Mouse (Mus musculus) common myeloid progenitor, adult 5-6 weeks (primary cell): Measurements from ENCODE around the gene Reck. TPM values are rescaled to one million over a fixed set of nuclear protein-coding genes. Genes with fewer than 3 reads are reported as not detected.

Experiments used
- ATAC-seq: replicated peaks from 2 replicates; pipeline ENCODE4 v1.8.0; 2016; ENCODE audit warnings: low read depth, mild to moderate bottlenecking, moderate TSS enrichment, inconsistent platforms; ENCODE audit not compliant: poor library complexity, severe bottlenecking
- total RNA-seq: library from RNA; stranded (forward); fragments of 200-1000, 187-1606 nt; gene quantifications from 2 replicates; pipeline ENCODE4 v1.2.3, GENCODE M21; 2017

Reck gene
- total RNA-seq, 1 experiment from 2014 or later: 1.9 TPM

DNA sequence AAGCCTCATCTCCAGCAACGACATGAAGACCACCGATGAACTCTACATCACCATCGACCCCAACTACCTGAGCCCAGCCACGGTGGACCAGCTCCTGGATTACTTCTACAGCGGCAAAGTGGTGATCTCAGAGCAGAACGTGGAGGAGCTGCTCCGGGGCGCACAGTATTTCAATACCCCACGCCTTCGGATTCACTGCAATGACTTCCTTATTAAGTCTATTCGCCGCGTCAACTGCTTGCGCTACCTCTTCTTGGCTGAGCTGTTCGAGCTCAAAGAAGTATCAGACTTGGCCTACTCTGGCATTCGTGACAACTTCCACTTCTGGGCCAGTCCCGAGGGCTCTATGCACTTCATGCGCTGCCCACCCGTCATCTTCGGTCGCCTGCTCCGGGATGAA lies 108.4 kb downstream of the Reck start:
- ATAC-seq: no peak

DNA sequence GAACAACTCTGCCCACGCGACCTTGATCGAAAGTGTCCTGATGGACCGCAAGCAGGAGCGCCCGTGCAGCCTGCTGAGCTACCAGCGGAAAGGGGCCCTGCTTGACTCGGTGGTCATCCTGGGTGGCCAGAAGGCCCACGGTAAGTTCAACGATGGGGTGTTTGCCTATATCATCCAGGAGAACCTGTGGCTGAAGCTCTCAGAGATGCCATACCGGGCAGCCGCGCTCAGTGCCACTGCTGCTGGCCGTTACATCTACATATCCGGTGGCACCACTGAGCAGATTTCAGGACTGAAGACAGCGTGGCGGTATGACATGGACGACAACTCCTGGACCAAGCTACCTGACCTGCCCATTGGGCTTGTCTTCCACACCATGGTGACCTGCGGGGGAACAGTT lies 109.0 kb downstream of the Reck start:
- no peak for ATAC-seq

DNA sequence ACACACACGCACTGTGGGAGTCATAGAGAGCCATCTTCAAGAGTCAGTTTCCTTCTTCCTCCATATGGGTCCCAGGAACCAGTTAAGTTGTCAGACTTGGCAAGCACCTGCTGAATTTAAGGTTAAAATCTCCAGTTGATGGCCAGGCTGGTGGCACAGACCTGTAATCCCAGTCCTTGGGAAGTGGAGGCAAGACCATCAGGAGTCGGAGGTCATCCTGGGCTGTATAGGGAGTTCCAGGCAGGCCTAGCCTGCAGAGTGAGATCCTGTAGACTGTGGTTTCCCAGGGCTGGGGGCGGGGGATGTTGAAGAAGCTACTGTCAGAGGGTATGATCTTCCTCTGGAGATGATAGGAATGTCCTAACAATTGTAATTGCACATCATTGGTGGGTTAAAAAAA lies 113.6 kb downstream of the Reck start:
- no peak for ATAC-seq

- ATAC-seq: no peak
Measured at GRCm38 (mm10) chr4:43993072-43993471, 117.7 kb downstream of the Reck start.

GRCm38 (mm10) chr4:43994342-43994741 lies 119.0 kb downstream of the Reck start:
- ATAC-seq: no peak

Other genes with a start within 250 kb of the Reck start
- gene Npr2, start 243.6 kb upstream of the Reck start, total RNA-seq: 0.39 and 0.96 TPM in 2 replicates
- gene Spag8, start 221.9 kb upstream of the Reck start, total RNA-seq: not detected in 2 replicates
- 34.1 and 56.1 TPM in 2 replicates for gene Hint2, start 219.1 kb upstream of the Reck start, total RNA-seq
- gene Tmem8b, start 206.6 kb upstream of the Reck start, total RNA-seq: 1.4 and 2.5 TPM in 2 replicates
- gene Fam221b, start 206.4 kb upstream of the Reck start, total RNA-seq: 0.55 and 0.92 TPM in 2 replicates
- gene Olfr70, start 174.7 kb upstream of the Reck start, total RNA-seq: not detected in 2 replicates
- not detected in 2 replicates for gene Olfr71, start 165.3 kb upstream of the Reck start, total RNA-seq
- gene Hrct1, start 148.3 kb upstream of the Reck start, total RNA-seq: not detected in 2 replicates
- not detected in 2 replicates for gene Spaar, start 145.5 kb upstream of the Reck start, total RNA-seq
- gene Olfr159, start 104.5 kb upstream of the Reck start, total RNA-seq: not detected in 2 replicates
- gene Olfr156, start 51.6 kb upstream of the Reck start, total RNA-seq: not detected in 2 replicates
- not detected in 2 replicates for gene Olfr157, start 35.3 kb upstream of the Reck start, total RNA-seq
- not detected in 2 replicates for gene Olfr155, start 24.0 kb upstream of the Reck start, total RNA-seq
- 16.3 TPM in 2 replicates for gene Glipr2, start 81.9 kb downstream of the Reck start, total RNA-seq
- gene Ccin, start 108.0 kb downstream of the Reck start, total RNA-seq: not detected in 2 replicates
- gene Clta, start 128.9 kb downstream of the Reck start, total RNA-seq: 316 and 331 TPM in 2 replicates
- 32.0 and 32.6 TPM in 2 replicates for gene Gne, start 208.6 kb downstream of the Reck start, total RNA-seq